30 mouse cellular contexts compared by ENCODE assay signal in genomic region chr7:126868003-126868402, GRCm38 (mm10). TPM values are rescaled to one million over a fixed set of nuclear protein-coding genes. Genes with fewer than 3 reads are reported as not detected.
"Had no signal": no experiment of that assay in that cellular context is flagged by ENCODE, and none has a peak within 500 bp of the region (broad histone marks: within the 10 kb centered on the region; RNA-seq: fewer than 3 reads in every experiment).

No protein-coding gene starts in this region.

- H3K9ac ChIP-seq: heart, embryonic 12.5 days; hindbrain, embryonic 12.5 days; hindbrain, embryonic 14.5 days; intestine, embryonic 15.5 days; limb, embryonic 12.5 days had no signal

- H3K27me3 ChIP-seq: heart, embryonic 12.5 days; hindbrain, embryonic 12.5 days; intestine, embryonic 15.5 days; limb, embryonic 12.5 days had no signal

- ATAC-seq: forebrain, embryonic 16.5 days; hindbrain, embryonic 16.5 days; inflammation-experienced regulatory T-cells, adult 6 months; intestine, embryonic 15.5 days; intestine, postnatal 0 days had no signal

- H3K4me2 ChIP-seq: heart, embryonic 12.5 days; hindbrain, embryonic 12.5 days; hindbrain, embryonic 14.5 days; intestine, embryonic 15.5 days; limb, embryonic 12.5 days had no signal

- H3K9me3 ChIP-seq: heart, embryonic 10.5 days; heart, embryonic 12.5 days; hindbrain, embryonic 10.5 days; hindbrain, embryonic 12.5 days; intestine, embryonic 15.5 days; limb, embryonic 10.5 days; limb, embryonic 12.5 days had no signal

- H3K27ac ChIP-seq: gastrocnemius, adult 2 months; heart, embryonic 10.5 days; hindbrain, embryonic 10.5 days; hindbrain, embryonic 12.5 days; hindbrain, embryonic 14.5 days; intestine, embryonic 15.5 days; layer of hippocampus, adult 2 months; left cerebral cortex, adult 2 months; limb, embryonic 10.5 days; limb, embryonic 12.5 days had no signal

- H3K4me3 ChIP-seq: gastrocnemius, adult 2 months; heart, embryonic 10.5 days; heart, embryonic 12.5 days; hindbrain, embryonic 10.5 days; hindbrain, embryonic 12.5 days; intestine, embryonic 15.5 days; layer of hippocampus, adult 2 months; left cerebral cortex, adult 2 months; limb, embryonic 10.5 days; limb, embryonic 12.5 days had no signal

- DNase-seq: gastrocnemius, adult 2 months; gastrocnemius, postnatal 10 days; gastrocnemius, postnatal 25 days; heart, adult 18-20 months; heart, postnatal 10 days; heart, postnatal 4 days; kidney, adult 18-20 months; kidney, adult 8-10 months; kidney, postnatal 10 days; kidney, postnatal 25 days; kidney, postnatal 4 days had no signal

RNA-seq across cellular contexts. Expression of gene Doc2a, which starts 20.8 kb away (rescaled TPM):
- polyA plus RNA-seq: heart, embryonic 12.5 days; heart, embryonic 16.5 days; inflammation-experienced regulatory T-cells, adult 6 months had no signal

RNA-seq across cellular contexts. Expression of gene 4930451I11Rik, which starts 36.6 kb away (rescaled TPM):
- polyA plus RNA-seq: forebrain, embryonic 16.5 days; frontal cortex, adult 2 months; heart, embryonic 10.5 days; heart, embryonic 12.5 days; heart, embryonic 14.5 days; heart, embryonic 16.5 days; hindbrain, embryonic 10.5 days; hindbrain, embryonic 12.5 days; inflammation-experienced regulatory T-cells, adult 6 months; intestine, embryonic 15.5 days; intestine, postnatal 0 days; kidney, embryonic 14.5 days; kidney, embryonic 16.5 days; limb, embryonic 10.5 days; limb, embryonic 12.5 days had no signal
